Comparison of ENCODE assay signal across 7 mouse cellular contexts in genomic region chr5:117780681-117781080, GRCm38 (mm10). TPM values are rescaled to one million over a fixed set of nuclear protein-coding genes. Genes with fewer than 3 reads are reported as not detected.
DNase-seq lines count a peak whose midpoint lies in the region; ATAC-seq lines count a peak whose summit lies in the region.

Nos1 (plus strand) TSS chr5:117781032.

- no peak within 1 kb of the TSS for H3K4me2 ChIP-seq in forebrain, embryonic 14.5 days (ENCODE audit: low read length)

- DNase-seq in retina, embryonic 14.5 days (ENCODE audit: low spot score), result peak; percentile 21
- DNase-seq in retina, postnatal 1 day, result no peak
- peak in 1 of 2 experiments; percentile 41 for DNase-seq in gastrocnemius, postnatal 4 days (ENCODE audit: low spot score in 2 of 2)
- no peak for DNase-seq in layer of hippocampus, postnatal 25 days (ENCODE audit: extremely low spot score in 1 of 2, low spot score in 1 of 2)
- DNase-seq in adrenal gland, postnatal 25 days, result no peak
- no peak for DNase-seq in forebrain, embryonic 14.5 days (ENCODE audit: low spot score)

- no peak within 1 kb of the TSS for H3K9ac ChIP-seq in forebrain, embryonic 14.5 days (ENCODE audit: low read length)

- H3K4me1 ChIP-seq in forebrain, embryonic 14.5 days (ENCODE audit: control insufficient read depth, insufficient read depth, low read length), result no peaks in the 10 kb centered on the region

- H3K27me3 ChIP-seq in forebrain, embryonic 14.5 days (replicated peaks; ENCODE audit: control insufficient read depth, insufficient read depth, low read length), result no peaks in the 10 kb centered on the region

- no peaks in the 10 kb centered on the region for H3K9me3 ChIP-seq in forebrain, embryonic 14.5 days (replicated peaks; ENCODE audit: control insufficient read depth, low read length)

- H3K36me3 ChIP-seq in forebrain, embryonic 14.5 days (ENCODE audit: control insufficient read depth, insufficient read depth, low read length), result no peaks in the 10 kb centered on the region

- no peak within 1 kb of the TSS for H3K27ac ChIP-seq in forebrain, embryonic 14.5 days (ENCODE audit: low read depth, low read length)

- H3K4me3 ChIP-seq in forebrain, embryonic 14.5 days (ENCODE audit: low read depth, low read length), result no peak within 1 kb of the TSS

- 25% methylated on average over 10 of the region's 10 CpGs for WGBS in forebrain, embryonic 14.5 days

- no peak for ATAC-seq in forebrain, embryonic 14.5 days
- no peak for ATAC-seq in monocyte, adult 5-6 weeks (replicated peaks; ENCODE audit: insufficient number of reproducible peaks, low FRiP score, low TSS enrichment, poor library complexity, severe bottlenecking)

RNA-seq across cellular contexts. Expression of gene Nos1, which starts in this region (rescaled TPM):
- 10 to 100 TPM; 11.8 to 13.3 TPM for total RNA-seq in gastrocnemius, postnatal 4 days (2021)
- 10 to 100 TPM; 46.2 to 62.5 TPM for total RNA-seq in layer of hippocampus, postnatal 25 days (2021)
- 0.19 and 0.21 TPM in 2 replicates for total RNA-seq in adrenal gland, postnatal 25 days (2021)
- 3.0 and 4.3 TPM in 2 replicates for polyA plus RNA-seq in forebrain, embryonic 14.5 days (2014; fragmentation: Nextera tagmentation; extraction: Ambion mirVana)
- total RNA-seq in monocyte, adult 5-6 weeks (2017), result not detected in 3 replicates

Comparison
In these comparisons a context has a peak if more than half of its experiments do, and no peak if none do; other contexts are left out.
1. RNA of gene Nos1 (total RNA-seq): 46.2 to 62.5 TPM in layer of hippocampus, postnatal 25 days and 11.8 to 13.3 TPM in gastrocnemius, postnatal 4 days; 0.19 to 0.21 TPM in adrenal gland, postnatal 25 days and not detected in monocyte, adult 5-6 weeks; every median in the first group is over 10 times any median in the second.